Mouse (Mus musculus) heart, embryonic 11.5 days (tissue): ENCODE data around the gene Rexo1. TPM values are rescaled to one million over a fixed set of nuclear protein-coding genes. Genes with fewer than 3 reads are reported as not detected.

Source experiments
- ATAC-seq: fragments of 200-750 bp; cut with Nextera tagmentation; replicated peaks from 2 replicates; pipeline ENCODE4 v1.8.0; 2017; ENCODE audit warnings: moderate library complexity; ENCODE audit not compliant: insufficient number of reproducible peaks, low FRiP score, low TSS enrichment
- H3K27ac ChIP-seq: fragments of 300-500 bp; sonication (generic); 2 replicates; pipeline ENCODE4 v1.5.1; 2014; ENCODE audit warnings: mild to moderate bottlenecking, low read depth, low read length
- H3K27me3 ChIP-seq: fragments of 300-500 bp; sonication (generic); 2 replicates; pipeline ENCODE4 v1.6.1; 2014; ENCODE audit warnings: mild to moderate bottlenecking, low read length, mixed read lengths; ENCODE audit not compliant: control insufficient read depth, insufficient read depth
- H3K36me3 ChIP-seq: fragments of 300-500 bp; sonication (generic); 2 replicates; pipeline ENCODE4 v1.6.1; 2014; ENCODE audit warnings: mild to moderate bottlenecking, low read length, moderate library complexity, mixed read lengths; ENCODE audit not compliant: control insufficient read depth, insufficient read depth
- H3K4me1 ChIP-seq: fragments of 300-500 bp; sonication (generic); 2 replicates; pipeline ENCODE4 v1.6.1; 2014; ENCODE audit warnings: low read length; ENCODE audit not compliant: control insufficient read depth, insufficient read depth
- H3K4me2 ChIP-seq: fragments of 300-500 bp; sonication (generic); 2 replicates; pipeline ENCODE4 v1.6.1; 2014; ENCODE audit warnings: mild to moderate bottlenecking, moderate library complexity
- H3K4me3 ChIP-seq: fragments of 300-500 bp; sonication (generic); 2 replicates; pipeline ENCODE4 v1.5.1; 2014; ENCODE audit warnings: low read depth, low read length
- H3K9ac ChIP-seq: fragments of 300-500 bp; sonication (generic); 2 replicates; pipeline ENCODE4 v1.6.1; 2014; ENCODE audit warnings: mild to moderate bottlenecking, low read depth, low read length, moderate library complexity
- H3K9me3 ChIP-seq: fragments of 300-500 bp; sonication (generic); replicated peaks from 2 replicates; pipeline ENCODE4 v1.6.1; 2016; ENCODE audit warnings: low read length; ENCODE audit not compliant: control insufficient read depth
- WGBS: fragments of 180-500 bp; shearing (Covaris S2); extraction: QIAGEN DNeasy Blood & Tissue Kit; methylation state at CpG from one replicate; pipeline ENCODE4 v1.1.7; 2014; ENCODE audit not compliant: insufficient replicate concordance; 5-methylcytosine and 5-hydroxymethylcytosine counted together
- polyA plus RNA-seq: library from polyadenylated mRNA; unstranded; fragments of >200 nt; fragmentation: Nextera tagmentation; extraction: Ambion mirVana; gene quantifications from 2 replicates; pipeline ENCODE4 v1.2.1, GENCODE M21; 2014

The Rexo1 gene
- polyA plus RNA-seq, 1 experiment from 2014 or later: 18.1 TPM

DNA sequence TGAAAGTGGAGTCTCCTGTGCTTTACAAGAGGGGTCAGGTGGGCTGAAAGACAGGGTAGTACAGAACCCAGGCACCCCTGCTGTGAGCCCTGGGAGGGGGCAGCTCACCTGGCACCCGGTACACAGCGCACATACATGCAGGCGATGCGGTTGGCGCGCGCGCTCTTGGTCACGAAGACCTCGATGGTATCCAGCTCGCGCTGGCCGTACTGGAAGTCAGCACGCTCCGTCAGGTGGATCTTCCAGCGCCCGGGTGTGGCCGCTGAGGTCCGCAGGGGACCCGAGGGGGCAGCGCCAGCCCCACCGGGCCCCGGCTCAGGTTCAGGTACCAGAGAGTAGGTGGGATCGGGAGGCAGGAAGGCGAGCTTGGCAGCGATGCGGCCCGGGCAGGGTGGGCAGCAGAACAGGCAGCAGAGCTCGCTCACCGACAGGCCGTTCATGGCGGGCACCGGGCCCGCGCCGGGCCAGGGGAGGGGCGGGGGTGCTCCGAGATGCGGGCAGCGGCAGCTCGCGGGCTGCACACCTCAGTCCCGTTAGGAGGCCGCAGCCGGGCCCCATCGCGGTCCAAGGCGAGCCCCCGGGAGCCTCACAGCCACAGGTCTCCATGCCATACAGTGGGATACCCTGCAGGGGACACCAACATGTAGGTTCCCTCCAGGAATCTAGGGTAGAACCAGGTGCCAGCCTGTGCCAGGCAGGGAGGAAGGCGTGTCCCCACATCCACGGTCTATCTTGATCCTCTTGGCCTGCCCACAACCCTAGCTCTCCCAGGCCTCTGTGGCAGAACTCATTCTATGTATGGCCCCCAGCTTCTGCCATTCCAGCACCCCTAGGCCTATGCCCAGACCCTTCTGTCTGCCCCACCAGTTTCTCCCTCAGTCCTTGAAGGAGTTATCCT is 25.3 kb upstream of the Rexo1 start:
- Histone ChIP-seq H3K4me2 (peak overlapping the region; percentile 36), H3K27me3 (no peaks in the 10 kb centered on the region), H3K36me3 (peaks cover 4% of the 10 kb centered on the region), H3K9ac (peak overlapping the region; percentile 17), H3K4me1 (peaks cover 21% of the 10 kb centered on the region), H3K9me3 (no peaks in the 10 kb centered on the region), H3K4me3 (no peak overlapping the region; the same call in 1 of the 2 replicates), H3K27ac (peak overlapping the region; percentile 75)
- 90% methylated on average over 45 of the region's 51 CpGs for WGBS
- ATAC-seq: no peak

- 0 out of 2 replicates have a peak overlapping the region, but pooled peaks have one; percentile 1 for H3K4me3 ChIP-seq
- H3K4me1 ChIP-seq: peaks cover 21% of the 10 kb centered on the region
- peak overlapping the region; percentile 27 for H3K4me2 ChIP-seq
Measured at GRCm38 (mm10) chr10:80585581-80585980, 24.2 kb upstream of the Rexo1 start.

DNA sequence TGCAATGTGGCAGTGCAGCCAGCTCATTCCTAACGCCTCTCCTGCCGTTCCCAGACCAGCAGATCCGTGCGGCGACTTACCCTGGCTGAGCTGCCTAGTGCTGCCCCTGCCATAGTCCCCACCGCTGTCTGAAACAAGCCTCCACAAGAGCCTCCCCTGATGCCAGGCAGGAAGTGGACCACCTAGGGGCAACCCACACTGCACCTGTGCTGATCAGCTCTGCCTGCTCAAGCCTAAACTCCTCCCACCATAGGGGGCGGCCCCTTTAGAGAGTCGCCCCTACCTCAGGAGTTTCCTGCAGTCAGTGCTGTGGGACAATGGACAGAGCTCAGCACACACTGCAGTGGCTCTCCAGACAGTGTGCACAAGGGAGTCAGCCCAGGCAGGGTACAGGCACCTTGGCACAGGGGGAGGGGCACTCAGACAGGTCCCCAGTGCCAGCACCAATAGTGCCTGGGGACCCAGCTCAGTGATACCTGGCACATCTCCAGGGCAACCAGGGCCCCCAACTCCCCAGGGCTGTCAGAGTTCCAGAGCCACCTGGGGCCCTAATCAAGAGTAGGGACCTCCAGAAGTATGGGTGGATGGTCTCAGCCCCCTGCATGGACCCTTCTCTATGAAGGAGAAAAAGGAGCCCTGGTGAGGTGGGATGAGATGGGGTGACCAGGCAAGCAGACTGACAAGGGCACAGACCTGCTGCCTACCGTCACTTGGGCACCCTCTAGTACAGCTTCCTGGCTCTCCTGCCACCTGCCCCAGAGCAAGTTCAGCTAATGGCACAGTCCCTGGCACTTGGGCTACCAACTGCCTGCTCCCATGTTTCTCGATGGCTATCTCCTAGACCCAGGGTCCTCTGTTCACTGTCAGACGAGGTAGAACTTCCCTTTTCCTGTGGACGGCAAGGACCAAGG is 23.5 kb upstream of the Rexo1 start:
- 0 out of 2 replicates have a peak overlapping the region, but pooled peaks have one; percentile 6 for H3K27ac ChIP-seq
- peak overlapping the region; percentile 5; the same call in 1 of the 2 replicates for H3K4me3 ChIP-seq
- H3K4me2 ChIP-seq: no peak overlapping the region
- WGBS: 76% methylated on average over 12 of the region's 12 CpGs
- 0 out of 2 replicates have a peak overlapping the region, but pooled peaks have one; percentile 16 for H3K9ac ChIP-seq
- peaks cover 4% of the 10 kb centered on the region for H3K36me3 ChIP-seq
- H3K27me3 ChIP-seq: no peaks in the 10 kb centered on the region
- ATAC-seq: 0 out of 2 replicates have a peak, but pooled peaks have one; percentile 16
- peaks cover 21% of the 10 kb centered on the region for H3K4me1 ChIP-seq
- H3K9me3 ChIP-seq: no peaks in the 10 kb centered on the region

More at GRCm38 (mm10) chr10:80585581-80585980, 24.2 kb upstream of the Rexo1 start:
- ATAC-seq: no peak
- no peak overlapping the region for H3K9ac ChIP-seq
- WGBS: 95% methylated on average over 8 of the region's 8 CpGs
- H3K27me3 ChIP-seq: no peaks in the 10 kb centered on the region
- no peak overlapping the region for H3K27ac ChIP-seq
- H3K9me3 ChIP-seq: no peaks in the 10 kb centered on the region
- peaks cover 4% of the 10 kb centered on the region for H3K36me3 ChIP-seq

- no peak overlapping the region for H3K4me2 ChIP-seq
- no peaks in the 10 kb centered on the region for H3K27me3 ChIP-seq
- ATAC-seq: no peak
- H3K27ac ChIP-seq: no peak overlapping the region
- H3K36me3 ChIP-seq: peaks cover 4% of the 10 kb centered on the region
- H3K9ac ChIP-seq: no peak overlapping the region
- no peak overlapping the region for H3K4me3 ChIP-seq
- H3K4me1 ChIP-seq: peaks cover 16% of the 10 kb centered on the region
- no peaks in the 10 kb centered on the region for H3K9me3 ChIP-seq
- 52% methylated on average over 12 of the region's 12 CpGs for WGBS
Measured at GRCm38 (mm10) chr10:80584045-80584488, 22.7 kb upstream of the Rexo1 start.

DNA sequence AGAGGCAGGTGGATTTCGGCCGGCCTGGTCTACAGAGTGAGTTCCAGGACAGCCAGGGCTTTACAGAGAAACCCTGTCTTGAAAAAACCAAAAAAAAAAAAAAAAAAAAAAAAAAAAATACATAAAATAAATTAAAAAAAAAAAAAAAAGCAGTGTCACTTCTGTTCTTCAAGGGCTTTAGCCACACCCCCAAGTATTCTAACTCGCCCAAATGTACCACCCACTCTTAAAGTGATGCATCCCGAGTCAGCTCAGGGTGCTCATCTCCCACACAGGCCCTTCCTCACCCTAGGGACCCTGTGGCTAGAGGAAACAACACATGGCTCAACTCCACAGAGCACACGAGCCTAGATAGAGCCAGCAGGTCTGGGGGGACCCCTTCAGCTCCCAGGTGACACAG is 21.7 kb upstream of the Rexo1 start:
- Histone ChIP-seq H3K27ac (no peak overlapping the region), H3K4me2 (no peak overlapping the region), H3K36me3 (peaks cover 4% of the 10 kb centered on the region), H3K9me3 (no peaks in the 10 kb centered on the region), H3K9ac (no peak overlapping the region), H3K4me3 (no peak overlapping the region), H3K27me3 (no peaks in the 10 kb centered on the region), H3K4me1 (peaks cover 9% of the 10 kb centered on the region)
- 81% methylated on average over 5 of the region's 5 CpGs for WGBS
- ATAC-seq: no peak

- Histone ChIP-seq H3K27me3 (no peaks in the 10 kb centered on the region), H3K4me3 (peak overlapping the region; percentile 78; the same call in 1 of the 2 replicates), H3K27ac (peak overlapping the region; percentile 95), H3K9ac (peak overlapping the region; percentile 29; the same call in 1 of the 2 replicates), H3K4me2 (peak overlapping the region; percentile 98), H3K4me1 (peaks cover 20% of the 10 kb centered on the region), H3K9me3 (no peaks in the 10 kb centered on the region), H3K36me3 (peaks cover 4% of the 10 kb centered on the region)
- ATAC-seq: no peak
- WGBS: 9% methylated on average over 8 of the region's 8 CpGs
Measured at GRCm38 (mm10) chr10:80578911-80579310, 17.6 kb upstream of the Rexo1 start.

DNA sequence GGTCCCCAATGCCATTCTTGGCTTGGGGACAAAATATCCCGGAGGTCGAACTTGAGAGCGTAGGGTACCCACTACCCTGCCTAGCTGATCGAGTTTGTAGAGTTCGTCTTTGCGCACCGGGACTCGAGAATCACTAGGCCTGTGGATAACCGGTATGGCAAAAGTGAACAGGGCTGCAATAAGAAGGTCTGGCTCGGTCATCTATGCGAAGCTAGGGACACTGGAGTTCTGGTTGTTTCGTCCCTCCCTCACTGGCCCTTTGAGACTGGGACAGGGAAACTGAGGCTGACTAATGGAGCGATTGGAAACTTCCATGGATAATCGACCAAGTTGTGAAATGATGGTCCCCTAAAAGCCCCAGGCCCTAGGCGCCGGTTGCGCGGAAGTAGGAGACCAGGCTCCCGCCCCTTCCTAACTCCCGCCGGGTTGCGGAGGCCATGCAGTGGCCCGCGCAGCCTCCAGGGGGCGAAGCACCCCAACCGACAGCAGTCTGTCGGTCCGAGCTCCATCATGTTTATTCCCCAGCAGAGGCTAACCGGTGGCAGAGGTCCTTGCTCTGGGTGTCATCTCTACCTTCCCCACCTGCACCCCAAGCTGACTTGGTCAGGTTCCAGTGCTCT is 16.9 kb upstream of the Rexo1 start:
- ATAC-seq: peak; percentile 49
- Histone ChIP-seq H3K4me3 (peak overlapping the region; percentile 78), H3K4me2 (peak overlapping the region; percentile 98), H3K9ac (peak overlapping the region; percentile 79), H3K27ac (peak overlapping the region; percentile 95), H3K9me3 (no peaks in the 10 kb centered on the region), H3K36me3 (no peaks in the 10 kb centered on the region), H3K27me3 (no peaks in the 10 kb centered on the region), H3K4me1 (peaks cover 27% of the 10 kb centered on the region)
- WGBS: 0% methylated on average over 29 of the region's 29 CpGs
